Mouse (Mus musculus): ENCODE measurements at regions not wholly inside any gene's neighbourhood (a gene's known extent, or its start where the extent isn't known, plus 50 kb on each side); places are given as distances from the start of the nearest gene placed in this dataset.

DNA sequence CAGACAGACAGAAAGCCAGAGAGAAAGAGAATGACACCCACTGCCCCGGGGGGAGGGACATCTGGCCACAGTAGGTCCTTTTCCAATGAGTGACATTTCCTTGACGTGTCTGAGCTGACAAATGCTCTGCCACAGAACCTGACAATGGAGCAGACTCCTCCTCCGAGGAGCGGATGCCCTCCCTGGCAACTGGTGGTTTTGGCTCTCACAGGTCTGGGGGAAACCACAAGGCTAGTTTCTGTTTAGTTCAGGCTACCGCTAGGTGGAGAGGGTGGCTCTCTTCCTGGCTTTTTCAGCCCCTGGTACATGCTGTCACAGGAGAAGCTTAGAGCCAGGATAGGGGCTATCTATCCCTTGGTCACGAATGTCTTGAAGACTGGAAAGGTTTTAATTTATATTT is 196.7 kb downstream of the Ly86 start:
- peak; percentile 51 for ATAC-seq
- no peak overlapping the region; the same call in 1 of the 2 replicates for H3K27ac ChIP-seq (ENCODE audit: low read depth)
- peak overlapping the region; percentile 36; the same call in 1 of the 2 replicates for H3K9ac ChIP-seq (replicated peaks)
- H3K27me3 ChIP-seq (ENCODE audit: insufficient read depth, low read length), result no peaks in the 10 kb centered on the region
- H3K36me3 ChIP-seq (replicated peaks; ENCODE audit: insufficient read depth, low read length), result no peaks in the 10 kb centered on the region
- TF ChIP-seq EP300 (IDR thresholded peaks at IDR 0.05; ENCODE audit: low read depth) (no peak), CTCF (IDR thresholded peaks at IDR 0.05; ENCODE audit: low read depth) (peak; percentile 76)
- H3K4me3 ChIP-seq (ENCODE audit: low read depth, low read length), result no peak overlapping the region
- H3K4me2 ChIP-seq (ENCODE audit: low read depth, low read length), result peak overlapping the region; percentile 50
- H3K4me1 ChIP-seq (ENCODE audit: insufficient read depth), result peaks cover 23% of the 10 kb centered on the region
- WGBS (ENCODE audit: insufficient replicate concordance), result 10% methylated on average over 6 of the region's 6 CpGs
- DNase-seq, result peak; percentile 71
- H3K9me3 ChIP-seq (ENCODE audit: low read length), result no peaks in the 10 kb centered on the region

DNA sequence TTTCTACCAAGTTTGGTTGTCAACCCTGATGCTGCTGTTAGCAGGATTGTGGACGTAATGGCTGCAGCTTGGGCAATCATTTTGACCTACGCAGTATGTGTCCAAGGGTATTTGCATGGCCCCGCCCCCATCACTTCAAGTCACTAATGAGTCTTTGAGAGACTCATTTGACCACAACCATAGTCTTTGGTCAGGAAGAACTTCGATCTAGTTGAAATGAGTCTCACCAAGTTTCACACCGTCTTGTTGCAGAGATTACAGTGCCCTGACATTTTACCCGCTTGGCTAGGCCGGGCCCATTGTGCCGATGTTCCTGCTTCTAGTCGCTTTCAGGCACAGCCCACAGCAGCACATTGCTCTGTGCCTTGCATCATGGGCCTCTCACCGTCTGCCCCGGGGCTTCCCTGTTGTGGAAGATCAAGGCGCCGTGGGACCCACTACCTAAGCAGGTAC is 197.8 kb downstream of the Ly86 start:
- Histone ChIP-seq H3K9me3 (ENCODE audit: low read length) (no peaks in the 10 kb centered on the region), H3K9ac (replicated peaks) (no peak overlapping the region), H3K36me3 (replicated peaks; ENCODE audit: insufficient read depth, low read length) (no peaks in the 10 kb centered on the region), H3K4me1 (ENCODE audit: insufficient read depth) (peaks cover 16% of the 10 kb centered on the region), H3K4me2 (ENCODE audit: low read depth, low read length) (no peak overlapping the region), H3K4me3 (ENCODE audit: low read depth, low read length) (no peak overlapping the region), H3K27ac (ENCODE audit: low read depth) (0 out of 2 replicates have a peak overlapping the region, but pooled peaks have one; percentile 24), H3K27me3 (ENCODE audit: insufficient read depth, low read length) (no peaks in the 10 kb centered on the region)
- DNase-seq (no peak), ATAC-seq (no peak)
- TF ChIP-seq CTCF (IDR thresholded peaks at IDR 0.05; ENCODE audit: low read depth), result no peak
- no peak for TF ChIP-seq EP300 (IDR thresholded peaks at IDR 0.05; ENCODE audit: low read depth)
- 61% methylated on average over 13 of the region's 13 CpGs for whole genome bisulfite sequencing (ENCODE audit: insufficient replicate concordance)

DNA sequence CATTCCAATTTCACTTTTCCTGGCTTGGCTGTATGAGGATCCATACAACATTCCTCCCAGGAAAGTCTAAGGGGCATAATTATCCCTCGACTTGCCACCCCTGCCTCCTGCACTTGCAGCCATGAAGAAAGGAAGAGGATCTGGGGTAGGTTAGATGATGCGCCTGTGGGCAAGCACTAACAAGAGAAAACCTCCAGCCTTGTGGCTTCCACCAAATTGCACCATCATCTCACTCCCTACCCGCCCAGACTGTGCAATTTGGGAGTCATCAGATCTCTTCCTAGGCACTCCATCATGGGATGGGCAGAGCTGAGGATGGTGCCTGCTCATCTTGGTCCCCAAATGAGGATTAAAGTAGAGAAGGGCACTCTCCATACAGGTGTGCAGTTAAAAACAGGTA is 198.8 kb downstream of the Ly86 start:
- H3K9me3 ChIP-seq (ENCODE audit: low read length), result no peaks in the 10 kb centered on the region
- no peak for DNase-seq

DNA sequence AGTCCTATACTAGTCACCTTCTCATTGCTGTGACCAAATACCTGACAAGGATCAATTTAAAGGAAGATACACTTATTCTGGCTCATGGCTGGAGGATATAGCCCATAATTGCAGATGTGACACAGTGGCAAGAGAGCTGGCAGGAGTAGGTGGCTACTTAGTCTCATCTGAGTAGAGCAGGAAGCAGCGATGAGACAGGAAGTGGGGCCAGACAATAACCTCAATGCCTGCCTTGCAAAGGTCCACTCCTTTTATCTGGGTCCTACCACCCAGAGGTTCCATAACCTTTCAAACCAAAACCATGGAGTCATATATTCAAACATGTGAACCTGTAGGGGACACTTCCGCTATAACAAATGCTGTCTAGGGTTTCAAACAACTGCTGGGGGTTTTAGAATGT is 199.7 kb downstream of the Ly86 start:
- H3K27ac ChIP-seq (ENCODE audit: low read depth), result no peak overlapping the region
- H3K4me1 ChIP-seq (ENCODE audit: insufficient read depth), result peaks cover 19% of the 10 kb centered on the region
- ATAC-seq (no peak), DNase-seq (no peak)
- H3K9ac ChIP-seq (replicated peaks), result no peak overlapping the region
- WGBS (ENCODE audit: insufficient replicate concordance), result 54% methylated on average over 2 of the region's 2 CpGs
- TF ChIP-seq CTCF (IDR thresholded peaks at IDR 0.05; ENCODE audit: low read depth) (no peak), EP300 (IDR thresholded peaks at IDR 0.05; ENCODE audit: low read depth) (no peak)
- no peaks in the 10 kb centered on the region for H3K9me3 ChIP-seq (ENCODE audit: low read length)
- H3K4me2 ChIP-seq (ENCODE audit: low read depth, low read length), result no peak overlapping the region
- no peak overlapping the region for H3K4me3 ChIP-seq (ENCODE audit: low read depth, low read length)
- no peaks in the 10 kb centered on the region for H3K27me3 ChIP-seq (ENCODE audit: insufficient read depth, low read length)
- no peaks in the 10 kb centered on the region for H3K36me3 ChIP-seq (replicated peaks; ENCODE audit: insufficient read depth, low read length)

More for the DNA sequence above, 198.8 kb downstream of the Ly86 start:
- H3K9ac ChIP-seq (replicated peaks), result no peak overlapping the region
- no peaks in the 10 kb centered on the region for H3K36me3 ChIP-seq (replicated peaks; ENCODE audit: insufficient read depth, low read length)
- ATAC-seq, result no peak
- no peak overlapping the region for H3K4me2 ChIP-seq (ENCODE audit: low read depth, low read length)
- H3K4me1 ChIP-seq (ENCODE audit: insufficient read depth), result peaks cover 19% of the 10 kb centered on the region
- H3K27ac ChIP-seq (ENCODE audit: low read depth), result no peak overlapping the region
- H3K27me3 ChIP-seq (ENCODE audit: insufficient read depth, low read length), result no peaks in the 10 kb centered on the region
- no peak for TF ChIP-seq CTCF (IDR thresholded peaks at IDR 0.05; ENCODE audit: low read depth)
- H3K4me3 ChIP-seq (ENCODE audit: low read depth, low read length), result no peak overlapping the region
- 61% methylated on average over 3 of the region's 3 CpGs for WGBS (ENCODE audit: insufficient replicate concordance)

DNA sequence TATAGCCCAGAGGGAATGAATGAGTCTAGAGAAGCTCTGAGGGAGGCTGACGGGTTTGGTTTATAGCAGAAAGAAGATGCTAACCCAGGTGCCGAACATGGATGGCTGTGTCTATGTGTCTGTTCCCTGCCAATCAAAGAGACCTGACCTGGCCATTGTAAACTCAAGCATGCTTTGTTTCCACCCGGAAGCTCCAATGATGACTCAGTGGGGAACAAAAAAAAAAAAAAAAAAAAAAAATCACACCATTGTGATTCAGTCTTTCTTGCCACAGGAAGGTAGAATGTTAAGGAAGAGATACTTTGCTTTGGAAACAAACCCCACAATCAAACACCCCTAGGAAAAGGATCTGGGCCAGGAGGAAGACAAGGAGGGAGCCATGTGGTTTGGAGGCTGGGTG is 201.5 kb downstream of the Ly86 start:
- Histone ChIP-seq H3K9ac (replicated peaks) (no peak overlapping the region), H3K4me3 (ENCODE audit: low read depth, low read length) (no peak overlapping the region), H3K4me2 (ENCODE audit: low read depth, low read length) (no peak overlapping the region), H3K9me3 (ENCODE audit: low read length) (no peaks in the 10 kb centered on the region), H3K27ac (ENCODE audit: low read depth) (no peak overlapping the region), H3K27me3 (ENCODE audit: insufficient read depth, low read length) (no peaks in the 10 kb centered on the region), H3K4me1 (ENCODE audit: insufficient read depth) (peaks cover 19% of the 10 kb centered on the region), H3K36me3 (replicated peaks; ENCODE audit: insufficient read depth, low read length) (no peaks in the 10 kb centered on the region)
- no peak for DNase-seq
- no peak for ATAC-seq
- 73% methylated on average over 3 of the region's 3 CpGs for WGBS (ENCODE audit: insufficient replicate concordance)
- TF ChIP-seq CTCF (IDR thresholded peaks at IDR 0.05; ENCODE audit: low read depth) (no peak), EP300 (IDR thresholded peaks at IDR 0.05; ENCODE audit: low read depth) (no peak)

DNA sequence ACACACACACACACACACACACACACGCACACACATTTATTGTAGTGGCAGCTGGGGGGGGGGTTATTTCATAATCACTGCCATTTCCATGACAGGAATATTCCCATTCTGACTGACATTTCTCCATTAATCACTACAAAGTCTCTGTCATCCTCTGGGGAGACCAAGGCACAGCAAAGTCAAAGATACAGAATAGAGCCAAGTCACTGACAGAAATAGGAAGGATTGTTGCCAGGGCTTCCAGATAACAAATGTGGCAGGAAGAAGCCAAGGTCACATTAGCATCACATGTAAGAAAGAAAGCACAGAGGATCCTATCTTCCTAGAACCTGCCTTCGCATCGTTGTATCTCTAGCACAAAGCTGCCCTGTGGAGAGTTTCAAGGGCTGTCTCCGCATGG is 205.6 kb downstream of the Ly86 start:
- TF ChIP-seq CTCF (IDR thresholded peaks at IDR 0.05; ENCODE audit: low read depth), result no peak
- no peak for TF ChIP-seq EP300 (IDR thresholded peaks at IDR 0.05; ENCODE audit: low read depth)
- Histone ChIP-seq H3K9me3 (ENCODE audit: low read length) (no peaks in the 10 kb centered on the region), H3K27ac (ENCODE audit: low read depth) (no peak overlapping the region), H3K4me3 (ENCODE audit: low read depth, low read length) (no peak overlapping the region), H3K36me3 (replicated peaks; ENCODE audit: insufficient read depth, low read length) (no peaks in the 10 kb centered on the region), H3K27me3 (ENCODE audit: insufficient read depth, low read length) (no peaks in the 10 kb centered on the region), H3K4me2 (ENCODE audit: low read depth, low read length) (no peak overlapping the region), H3K9ac (replicated peaks) (no peak overlapping the region), H3K4me1 (ENCODE audit: insufficient read depth) (peaks cover 4% of the 10 kb centered on the region; the same call in 1 of the 2 replicates)
- WGBS (ENCODE audit: insufficient replicate concordance), result 65% methylated on average over 4 of the region's 4 CpGs
- ATAC-seq (no peak), DNase-seq (no peak)

DNA sequence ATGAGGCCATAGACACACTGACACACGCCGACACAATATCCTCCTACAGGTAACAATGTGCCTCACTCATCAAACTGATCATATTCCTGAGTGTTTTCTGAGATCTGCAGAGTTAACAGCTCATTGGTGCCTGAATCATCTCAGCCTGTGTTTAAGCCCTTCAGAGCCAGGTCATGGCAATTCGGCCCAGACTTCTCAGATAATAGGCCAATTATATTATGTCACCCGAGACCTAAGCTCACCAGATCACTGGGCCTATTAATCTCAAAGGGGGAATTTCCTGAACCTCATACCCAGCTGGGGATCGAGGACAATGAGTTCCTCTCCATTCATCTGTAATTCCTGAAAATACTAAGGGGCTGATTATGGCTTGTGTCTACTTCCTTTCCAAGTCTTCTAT is 208.4 kb downstream of the Ly86 start:
- Histone ChIP-seq H3K9me3 (ENCODE audit: low read length) (no peaks in the 10 kb centered on the region), H3K4me3 (ENCODE audit: low read depth, low read length) (no peak overlapping the region), H3K4me2 (ENCODE audit: low read depth, low read length) (no peak overlapping the region), H3K4me1 (ENCODE audit: insufficient read depth) (peaks cover 4% of the 10 kb centered on the region; the same call in 1 of the 2 replicates), H3K27ac (ENCODE audit: low read depth) (no peak overlapping the region), H3K36me3 (replicated peaks; ENCODE audit: insufficient read depth, low read length) (no peaks in the 10 kb centered on the region), H3K27me3 (ENCODE audit: insufficient read depth, low read length) (no peaks in the 10 kb centered on the region), H3K9ac (replicated peaks) (no peak overlapping the region)
- DNase-seq, result no peak
- WGBS (ENCODE audit: insufficient replicate concordance), result 75% methylated on average over 5 of the region's 5 CpGs
- TF ChIP-seq CTCF (IDR thresholded peaks at IDR 0.05; ENCODE audit: low read depth) (no peak), EP300 (IDR thresholded peaks at IDR 0.05; ENCODE audit: low read depth) (no peak)
- no peak for ATAC-seq
